In the genomic region with DNA sequence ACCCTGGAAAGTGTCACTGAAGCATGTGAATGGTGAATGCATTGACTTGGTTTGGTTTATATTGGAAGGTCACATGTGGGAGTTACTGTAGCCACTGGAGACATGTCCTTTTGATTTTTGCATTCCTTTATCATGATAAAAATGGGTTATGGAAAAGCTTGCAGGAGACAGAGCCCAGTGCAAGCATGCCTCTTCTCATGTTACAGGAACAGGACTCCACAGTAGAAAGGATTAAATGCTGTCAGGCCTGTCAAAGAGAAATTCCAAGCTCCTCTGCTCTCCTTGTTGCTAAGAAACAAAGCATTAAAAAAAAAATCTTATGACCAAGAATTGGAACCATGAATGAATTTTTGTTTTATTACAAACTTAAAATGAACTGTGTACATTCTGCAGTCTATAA, we compare ENCODE assay signal across 26 mouse cellular contexts. TPM values are rescaled to one million over a fixed set of nuclear protein-coding genes. Genes with fewer than 3 reads are reported as not detected.
DNase-seq lines count a peak whose midpoint lies in the region; ATAC-seq and TF ChIP-seq lines count a peak whose summit lies in the region.
"Had no signal": no experiment of that assay in that cellular context is flagged by ENCODE, and none has a peak within 500 bp of the region (broad histone marks: within the 10 kb centered on the region; RNA-seq: fewer than 3 reads in every experiment).

No protein-coding gene starts in this region.

- no peak for TF ChIP-seq POLR2A in limb, embryonic 14.5 days (IDR thresholded peaks at IDR 0.05; ENCODE audit: borderline replicate concordance, extremely low read depth, insufficient read depth, insufficient read length)

- no peak overlapping the region for H3K9ac ChIP-seq in embryonic facial prominence, embryonic 11.5 days (replicated peaks; ENCODE audit: low read length)
- H3K9ac ChIP-seq in limb, embryonic 14.5 days (ENCODE audit: low read depth, low read length, severe bottlenecking) = no peak overlapping the region
- H3K9ac ChIP-seq: embryonic facial prominence, embryonic 12.5 days; forebrain, embryonic 13.5 days; forebrain, postnatal 0 days; hindbrain, embryonic 12.5 days had no signal

- no peak overlapping the region for H3K27ac ChIP-seq in embryonic facial prominence, embryonic 11.5 days (replicated peaks; ENCODE audit: low read depth, low read length)
- H3K27ac ChIP-seq in embryonic facial prominence, embryonic 10.5 days (replicated peaks) = no peak overlapping the region
- no peak overlapping the region for H3K27ac ChIP-seq in limb, embryonic 14.5 days (replicated peaks; ENCODE audit: low read depth, low read length)
- H3K27ac ChIP-seq: embryonic facial prominence, embryonic 12.5 days; forebrain, embryonic 13.5 days; heart, embryonic 10.5 days; hindbrain, embryonic 12.5 days had no signal

- H3K4me1 ChIP-seq in embryonic facial prominence, embryonic 11.5 days (ENCODE audit: control insufficient read depth, insufficient read depth, low read length) = no peaks in the 10 kb centered on the region
- H3K4me1 ChIP-seq in embryonic facial prominence, embryonic 10.5 days = no peaks in the 10 kb centered on the region
- no peaks in the 10 kb centered on the region for H3K4me1 ChIP-seq in limb, embryonic 14.5 days (ENCODE audit: control insufficient read depth, insufficient read depth, low read length)
- H3K4me1 ChIP-seq: embryonic facial prominence, embryonic 12.5 days; forebrain, embryonic 13.5 days; heart, embryonic 10.5 days; hindbrain, embryonic 12.5 days had no signal

- no peaks in the 10 kb centered on the region for H3K36me3 ChIP-seq in embryonic facial prominence, embryonic 11.5 days (replicated peaks; ENCODE audit: control insufficient read depth, insufficient read depth, low read depth, low read length)
- no peaks in the 10 kb centered on the region for H3K36me3 ChIP-seq in embryonic facial prominence, embryonic 10.5 days (replicated peaks)
- no peaks in the 10 kb centered on the region for H3K36me3 ChIP-seq in limb, embryonic 14.5 days (ENCODE audit: control insufficient read depth, insufficient read depth, low read length)
- H3K36me3 ChIP-seq: embryonic facial prominence, embryonic 12.5 days; heart, embryonic 10.5 days; hindbrain, embryonic 12.5 days had no signal

- no peak overlapping the region for H3K4me2 ChIP-seq in embryonic facial prominence, embryonic 11.5 days (ENCODE audit: low read depth, low read length)
- no peak overlapping the region for H3K4me2 ChIP-seq in limb, embryonic 14.5 days (replicated peaks; ENCODE audit: low read depth, low read length, severe bottlenecking)
- H3K4me2 ChIP-seq: embryonic facial prominence, embryonic 12.5 days; forebrain, embryonic 13.5 days; hindbrain, embryonic 12.5 days had no signal

- no peaks in the 10 kb centered on the region for H3K9me3 ChIP-seq in embryonic facial prominence, embryonic 11.5 days (replicated peaks; ENCODE audit: control insufficient read depth, low read length)
- no peaks in the 10 kb centered on the region for H3K9me3 ChIP-seq in embryonic facial prominence, embryonic 10.5 days
- no peaks in the 10 kb centered on the region for H3K9me3 ChIP-seq in limb, embryonic 14.5 days (ENCODE audit: control insufficient read depth, low read length)
- H3K9me3 ChIP-seq: embryonic facial prominence, embryonic 12.5 days; forebrain, embryonic 13.5 days; heart, embryonic 10.5 days; hindbrain, embryonic 12.5 days had no signal

- peak; percentile 51 for DNase-seq in embryonic facial prominence, embryonic 11.5 days (ENCODE audit: low spot score)
- no peak for DNase-seq in embryonic facial prominence, embryonic 10.5 days (ENCODE audit: low spot score)
- peak; percentile 45 for DNase-seq in NIH3T3 (ENCODE audit: low read depth)
- peak; percentile 24 for DNase-seq in embryo, embryonic 11.5 days (ENCODE audit: low read depth, low spot score)
- DNase-seq in limb, embryonic 14.5 days (ENCODE audit: low spot score) = peak; percentile 30
- no peak for DNase-seq in layer of hippocampus, adult 11-12 months (ENCODE audit: low spot score)
- no peak for DNase-seq in left cerebral cortex, adult 11 months (ENCODE audit: low spot score)
- DNase-seq: adrenal gland, adult 2 months; adrenal gland, postnatal 25 days; cerebellum, adult 18-20 months; cerebellum, adult 9-11 months; cerebellum, postnatal 36 days; forebrain, postnatal 0 days; gastrocnemius, postnatal 10 days; heart, adult 18-20 months; heart, postnatal 10 days; heart, postnatal 4 days had no signal

- no peak for ATAC-seq in embryonic facial prominence, embryonic 11.5 days (replicated peaks; ENCODE audit: insufficient number of reproducible peaks, low FRiP score, low TSS enrichment, low read depth)
- peak; percentile 53; the same call in 1 of the 2 replicates for ATAC-seq in limb, embryonic 14.5 days (ENCODE audit: low FRiP score, low read depth)
- ATAC-seq: forebrain, embryonic 13.5 days; forebrain, postnatal 0 days; hindbrain, embryonic 16.5 days; inflammation-experienced regulatory T-cells, adult 6 months; Patski had no signal

- no peaks in the 10 kb centered on the region for H3K27me3 ChIP-seq in embryonic facial prominence, embryonic 11.5 days (ENCODE audit: control insufficient read depth, insufficient read depth, low read length)
- H3K27me3 ChIP-seq in embryonic facial prominence, embryonic 10.5 days (replicated peaks; ENCODE audit: low read depth, poor library complexity, severe bottlenecking) = no peaks in the 10 kb centered on the region
- no peaks in the 10 kb centered on the region for H3K27me3 ChIP-seq in limb, embryonic 14.5 days (ENCODE audit: control insufficient read depth, insufficient read depth, low read length)
- H3K27me3 ChIP-seq: embryonic facial prominence, embryonic 12.5 days; forebrain, embryonic 13.5 days; hindbrain, embryonic 12.5 days had no signal

- no peak overlapping the region for H3K4me3 ChIP-seq in embryonic facial prominence, embryonic 11.5 days (ENCODE audit: low read depth, low read length)
- H3K4me3 ChIP-seq in embryonic facial prominence, embryonic 10.5 days = no peak overlapping the region
- H3K4me3 ChIP-seq in limb, embryonic 14.5 days (replicated peaks; ENCODE audit: low read length) = no peak overlapping the region
- H3K4me3 ChIP-seq: embryonic facial prominence, embryonic 12.5 days; forebrain, embryonic 13.5 days; heart, embryonic 10.5 days; hindbrain, embryonic 12.5 days had no signal

RNA-seq across cellular contexts. Expression of a gene that starts 3.0 kb away (rescaled TPM):
- polyA plus RNA-seq in embryonic facial prominence, embryonic 11.5 days (2014; fragmentation: Nextera tagmentation; extraction: Ambion mirVana) = not detected in 2 replicates
- not detected in 2 replicates for polyA plus RNA-seq in embryonic facial prominence, embryonic 10.5 days (2016; fragmentation: Nextera tagmentation; extraction: Ambion mirVana)
- 0.06 and 0.08 TPM in 2 replicates for polyA plus RNA-seq in limb, embryonic 14.5 days (2012; rRNA removed)
- not detected in 2 replicates for polyA plus RNA-seq in limb, embryonic 14.5 days (2014; fragmentation: Nextera tagmentation; extraction: Ambion mirVana)
- polyA plus RNA-seq: adrenal gland, adult 2 months; C2C12; embryonic facial prominence, embryonic 12.5 days; forebrain, embryonic 13.5 days; forebrain, postnatal 0 days; heart, embryonic 10.5 days; heart, embryonic 14.5 days; hindbrain, embryonic 12.5 days; hindbrain, embryonic 16.5 days; inflammation-experienced regulatory T-cells, adult 6 months; Patski had no signal

RNA-seq across cellular contexts. Expression of a gene that starts 24.8 kb away (rescaled TPM):
- polyA plus RNA-seq in embryonic facial prominence, embryonic 11.5 days (2014; fragmentation: Nextera tagmentation; extraction: Ambion mirVana) = not detected in 2 replicates
- polyA plus RNA-seq in embryonic facial prominence, embryonic 10.5 days (2016; fragmentation: Nextera tagmentation; extraction: Ambion mirVana) = not detected in 2 replicates
- not detected in 2 replicates for polyA plus RNA-seq in limb, embryonic 14.5 days (2012; rRNA removed)
- polyA plus RNA-seq in limb, embryonic 14.5 days (2014; fragmentation: Nextera tagmentation; extraction: Ambion mirVana) = not detected in 2 replicates
- polyA plus RNA-seq: adrenal gland, adult 2 months; C2C12; embryonic facial prominence, embryonic 12.5 days; forebrain, embryonic 13.5 days; forebrain, postnatal 0 days; heart, embryonic 10.5 days; heart, embryonic 14.5 days; hindbrain, embryonic 12.5 days; hindbrain, embryonic 16.5 days; inflammation-experienced regulatory T-cells, adult 6 months; Patski had no signal

RNA-seq across cellular contexts. Expression of a gene that starts 35.3 kb away (rescaled TPM):
- polyA plus RNA-seq in embryonic facial prominence, embryonic 11.5 days (2014; fragmentation: Nextera tagmentation; extraction: Ambion mirVana) = not detected in 2 replicates
- polyA plus RNA-seq in embryonic facial prominence, embryonic 10.5 days (2016; fragmentation: Nextera tagmentation; extraction: Ambion mirVana) = not detected in 2 replicates
- not detected in 2 replicates for polyA plus RNA-seq in limb, embryonic 14.5 days (2012; rRNA removed)
- not detected in 2 replicates for polyA plus RNA-seq in limb, embryonic 14.5 days (2014; fragmentation: Nextera tagmentation; extraction: Ambion mirVana)
- polyA plus RNA-seq: adrenal gland, adult 2 months; C2C12; embryonic facial prominence, embryonic 12.5 days; forebrain, embryonic 13.5 days; forebrain, postnatal 0 days; heart, embryonic 10.5 days; heart, embryonic 14.5 days; hindbrain, embryonic 12.5 days; hindbrain, embryonic 16.5 days; inflammation-experienced regulatory T-cells, adult 6 months; Patski had no signal

RNA-seq across cellular contexts. Expression of a gene that starts 46.9 kb away (rescaled TPM):
- polyA plus RNA-seq in embryonic facial prominence, embryonic 11.5 days (2014; fragmentation: Nextera tagmentation; extraction: Ambion mirVana) = not detected in 2 replicates
- polyA plus RNA-seq in embryonic facial prominence, embryonic 10.5 days (2016; fragmentation: Nextera tagmentation; extraction: Ambion mirVana) = not detected in 2 replicates
- not detected in 2 replicates for polyA plus RNA-seq in limb, embryonic 14.5 days (2012; rRNA removed)
- not detected in 2 replicates for polyA plus RNA-seq in limb, embryonic 14.5 days (2014; fragmentation: Nextera tagmentation; extraction: Ambion mirVana)
- polyA plus RNA-seq: adrenal gland, adult 2 months; C2C12; embryonic facial prominence, embryonic 12.5 days; forebrain, embryonic 13.5 days; forebrain, postnatal 0 days; heart, embryonic 10.5 days; heart, embryonic 14.5 days; hindbrain, embryonic 12.5 days; hindbrain, embryonic 16.5 days; inflammation-experienced regulatory T-cells, adult 6 months; Patski had no signal

RNA-seq across cellular contexts. Expression of a gene that starts 56.8 kb away (rescaled TPM):
- polyA plus RNA-seq in embryonic facial prominence, embryonic 11.5 days (2014; fragmentation: Nextera tagmentation; extraction: Ambion mirVana) = not detected in 2 replicates
- polyA plus RNA-seq in embryonic facial prominence, embryonic 10.5 days (2016; fragmentation: Nextera tagmentation; extraction: Ambion mirVana) = not detected in 2 replicates
- polyA plus RNA-seq in limb, embryonic 14.5 days (2012; rRNA removed) = not detected in 2 replicates
- polyA plus RNA-seq in limb, embryonic 14.5 days (2014; fragmentation: Nextera tagmentation; extraction: Ambion mirVana) = not detected in 2 replicates
- polyA plus RNA-seq: adrenal gland, adult 2 months; C2C12; embryonic facial prominence, embryonic 12.5 days; forebrain, embryonic 13.5 days; forebrain, postnatal 0 days; heart, embryonic 10.5 days; heart, embryonic 14.5 days; hindbrain, embryonic 12.5 days; hindbrain, embryonic 16.5 days; inflammation-experienced regulatory T-cells, adult 6 months; Patski had no signal

Comparison
In these comparisons a context has a peak if more than half of its experiments do, and no peak if none do; other contexts are left out.
1. DNase-seq: peak in embryonic facial prominence, embryonic 11.5 days (single experiment), NIH3T3 (single experiment), embryo, embryonic 11.5 days (single experiment) and limb, embryonic 14.5 days (single experiment); none in embryonic facial prominence, embryonic 10.5 days (single experiment), layer of hippocampus, adult 11-12 months (single experiment) and left cerebral cortex, adult 11 months (single experiment).